Comparison of ENCODE assay signal across 1 mouse cellular context in the genomic region with DNA sequence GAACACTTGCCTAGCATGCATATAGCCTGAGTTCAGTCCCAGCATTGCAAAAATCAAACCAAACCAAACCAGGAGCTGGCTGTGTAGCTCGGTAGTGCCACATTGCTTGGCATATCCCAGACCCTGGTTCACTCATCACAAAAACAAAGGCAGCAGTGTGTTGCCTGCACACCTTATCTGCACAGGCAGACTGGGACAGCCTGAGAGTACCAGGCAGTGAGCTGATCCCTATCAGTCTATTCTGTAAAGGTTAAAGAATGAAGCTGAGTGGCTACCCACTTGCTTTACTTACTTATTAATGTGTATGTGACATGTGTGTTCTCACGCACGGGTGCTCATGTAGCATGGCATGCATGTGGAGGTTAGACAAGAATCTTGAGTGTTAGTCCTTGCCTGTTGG.
A peak's percentile ranks its signal among the peaks of the same experiment; 100 is the strongest.
TF ChIP-seq lines count a peak whose summit lies in the region.

No protein-coding gene starts in this region.

TF ChIP-seq in MEL, 35 proteins besides CTCF, POLR2A, EP300 and RAD21:
- TF ChIP-seq MXI1 (IDR thresholded peaks at IDR 0.05; ENCODE audit: low read depth, low read length) (no peak), ZC3H11A (IDR thresholded peaks at IDR 0.05; ENCODE audit: low read depth, low read length) (no peak), TAL1 (IDR thresholded peaks at IDR 0.05; ENCODE audit: low read length) (peak; percentile 59), GATA1 (IDR thresholded peaks at IDR 0.05; ENCODE audit: low read depth, low read length) (peak; percentile 70), ETS1 (IDR thresholded peaks at IDR 0.05; ENCODE audit: low read depth, low read length) (0 out of 2 replicates have a peak, but pooled peaks have one; percentile 27), MEF2A (IDR thresholded peaks at IDR 0.05; ENCODE audit: extremely low read depth, insufficient replicate concordance, low read depth, low read length, poor library complexity, severe bottlenecking) (no peak), RCOR1 (IDR thresholded peaks at IDR 0.05; ENCODE audit: low read depth, low read length) (peak; percentile 38; the same call in 1 of the 2 replicates), TCF12 (IDR thresholded peaks at IDR 0.05; ENCODE audit: low read depth, low read length) (peak; percentile 64)
